Mouse (Mus musculus) cerebellum, adult 9-11 months (tissue): ENCODE measurements around the gene Myrf.

Experiments
- DNase-seq: peaks from one replicate; pipeline ENCODE4 v3.0.0; 2022

Myrf gene

GRCm38 (mm10) chr19:10203848-10204615, 36.5 kb downstream of the Myrf start, which contains the start of the genes Tmem258 and Fen1:
TSS of gene Tmem258 (plus strand) at chr19:10204014.
TSS of gene Fen1 (minus strand) at chr19:10204169.
- peak; percentile 93 for DNase-seq

GRCm38 (mm10) chr19:10203146-10203847, 37.3 kb downstream of the Myrf start:
- DNase-seq = no peak

GRCm38 (mm10) chr19:10198723-10199122, 41.8 kb downstream of the Myrf start:
- DNase-seq = peak; percentile 65

GRCm38 (mm10) chr19:10198286-10198685, 42.3 kb downstream of the Myrf start:
- DNase-seq = no peak

- DNase-seq = no peak
Measured at GRCm38 (mm10) chr19:10197130-10197529, 43.4 kb downstream of the Myrf start.

GRCm38 (mm10) chr19:10195252-10195651, 45.3 kb downstream of the Myrf start:
- DNase-seq = no peak

- no peak for DNase-seq
Measured at GRCm38 (mm10) chr19:10194337-10194736, 46.2 kb downstream of the Myrf start.

- no peak for DNase-seq
Measured at GRCm38 (mm10) chr19:10191326-10191725, 49.2 kb downstream of the Myrf start.

GRCm38 (mm10) chr19:10190796-10191195, 49.8 kb downstream of the Myrf start:
- DNase-seq = peak; percentile 61

GRCm38 (mm10) chr19:10189940-10190339, 50.6 kb downstream of the Myrf start:
- DNase-seq = no peak

GRCm38 (mm10) chr19:10189022-10189421, 51.5 kb downstream of the Myrf start:
- peak; percentile 38 for DNase-seq

- DNase-seq = peak; percentile 89
Measured at GRCm38 (mm10) chr19:10188281-10188811, 52.2 kb downstream of the Myrf start.

GRCm38 (mm10) chr19:10186569-10186968, 54.0 kb downstream of the Myrf start:
- DNase-seq = peak; percentile 49

GRCm38 (mm10) chr19:10185876-10186275, 54.7 kb downstream of the Myrf start:
- peak; percentile 43 for DNase-seq

- no peak for DNase-seq
Measured at GRCm38 (mm10) chr19:10184096-10184495, 56.5 kb downstream of the Myrf start.

GRCm38 (mm10) chr19:10183299-10183983, 57.1 kb downstream of the Myrf start:
- peak; percentile 81 for DNase-seq

- DNase-seq = peak; percentile 95
Measured at GRCm38 (mm10) chr19:10182670-10183298, 57.8 kb downstream of the Myrf start, which contains the start of gene Fads1. TSS of gene Fads1 (plus strand) at chr19:10182888.

GRCm38 (mm10) chr19:10182142-10182541, 58.4 kb downstream of the Myrf start:
- no peak for DNase-seq

- no peak for DNase-seq
Measured at GRCm38 (mm10) chr19:10181225-10181624, 59.3 kb downstream of the Myrf start.

GRCm38 (mm10) chr19:10176941-10177372, 63.6 kb downstream of the Myrf start:
- no peak for DNase-seq

GRCm38 (mm10) chr19:10176477-10176876, 64.1 kb downstream of the Myrf start:
- no peak for DNase-seq

GRCm38 (mm10) chr19:10174956-10175355, 65.6 kb downstream of the Myrf start:
- no peak for DNase-seq
